Mouse (Mus musculus) hematopoietic stem cell, adult 5-6 weeks (primary cell): ENCODE results near the gene Rnf146. TPM values are rescaled to one million over a fixed set of nuclear protein-coding genes. Genes with fewer than 3 reads are reported as not detected.

Experiments used
- ATAC-seq, 2 experiments: fragments of 125-278 bp in 1 of 2; replicated peaks in 1 of 2; 2 replicates each; pipeline ENCODE4 v1.8.0; 2016 to 2017; ENCODE audit warnings: inconsistent platforms in 2 of 2, mild to moderate bottlenecking in 2 of 2, moderate number of reproducible peaks in 2 of 2, low read depth in 1 of 2, moderate TSS enrichment in 1 of 2; ENCODE audit not compliant: low FRiP score in 2 of 2, poor library complexity in 2 of 2, severe bottlenecking in 2 of 2, insufficient read depth in 1 of 2, low TSS enrichment in 1 of 2
- total RNA-seq: library from RNA; stranded (forward); fragments of 172-1452, 232-1000 nt; gene quantifications from 2 replicates; pipeline ENCODE4 v1.2.3, GENCODE M21; 2017

Gene Rnf146
- 81.9 and 82.3 TPM in 2 replicates for total RNA-seq

DNA sequence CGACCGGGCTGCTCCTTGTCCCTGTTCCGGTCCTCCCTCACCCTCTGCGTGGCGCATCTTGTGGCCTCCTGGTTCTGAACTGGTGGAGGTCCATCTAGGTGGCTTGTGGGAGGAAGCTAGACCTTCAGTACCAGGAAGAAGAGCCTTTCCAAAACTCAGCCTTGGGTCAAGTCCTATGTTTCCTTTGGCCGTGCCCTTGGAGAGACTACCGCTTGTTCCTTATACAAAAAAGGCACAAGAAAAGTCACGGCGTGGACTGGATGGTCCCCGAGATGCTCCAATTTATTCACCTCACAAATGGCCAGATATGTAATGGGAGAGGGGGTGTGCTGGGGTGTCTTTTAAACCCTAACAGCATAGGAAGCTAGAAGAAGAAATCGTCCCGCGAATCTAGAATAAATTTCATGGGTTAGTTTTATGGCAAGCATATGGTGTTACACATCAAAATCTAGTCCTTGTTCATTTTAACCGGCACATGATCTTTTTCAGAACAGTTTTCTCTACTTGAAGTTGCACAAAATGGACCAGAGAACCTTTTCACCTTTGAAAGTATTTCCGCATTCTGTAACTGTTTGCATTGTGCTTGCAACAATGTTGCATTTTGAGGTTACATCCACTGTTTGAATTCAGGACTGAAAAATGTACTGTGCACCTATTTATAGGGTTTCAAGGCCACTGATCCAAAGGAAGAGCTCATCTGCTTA lies at the start of gene Rnf146:
Gene Rnf146 (minus strand): TSS at position 246 of the 704 bp plus-strand sequence.
- ATAC-seq, result peak in 1 of 2 experiments; percentile 38; a peak in 3 of 4 replicates

DNA sequence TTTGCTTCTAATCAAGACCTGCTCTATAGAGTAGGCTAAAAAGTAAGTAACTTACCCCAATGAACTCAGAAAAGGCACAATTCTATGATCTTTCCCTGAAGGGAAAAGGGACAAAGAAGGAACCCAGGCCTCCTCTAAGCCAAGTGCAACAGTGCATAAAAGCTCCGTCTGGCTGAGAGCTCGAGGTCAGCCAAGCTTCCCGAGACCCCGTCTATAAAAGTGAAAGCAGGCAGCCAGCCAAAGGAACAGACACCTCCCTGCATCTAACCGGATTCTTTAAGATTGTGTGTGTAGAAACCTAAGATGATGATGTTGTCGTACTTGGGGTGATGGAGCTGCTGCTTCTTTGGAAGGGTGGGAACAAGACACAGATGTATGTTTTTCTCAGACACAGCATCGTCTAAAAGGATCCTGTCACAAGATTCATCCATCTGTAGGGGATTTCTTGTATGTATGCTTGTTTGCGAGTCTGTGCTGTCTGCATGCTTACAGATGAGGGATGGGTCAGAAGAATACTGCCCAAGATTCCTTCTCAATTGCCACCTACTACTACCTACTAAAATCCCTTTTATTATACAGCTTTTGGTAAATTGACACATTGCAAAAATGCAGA lies 40.5 kb upstream of the Rnf146 start:
- no peak for ATAC-seq

DNA sequence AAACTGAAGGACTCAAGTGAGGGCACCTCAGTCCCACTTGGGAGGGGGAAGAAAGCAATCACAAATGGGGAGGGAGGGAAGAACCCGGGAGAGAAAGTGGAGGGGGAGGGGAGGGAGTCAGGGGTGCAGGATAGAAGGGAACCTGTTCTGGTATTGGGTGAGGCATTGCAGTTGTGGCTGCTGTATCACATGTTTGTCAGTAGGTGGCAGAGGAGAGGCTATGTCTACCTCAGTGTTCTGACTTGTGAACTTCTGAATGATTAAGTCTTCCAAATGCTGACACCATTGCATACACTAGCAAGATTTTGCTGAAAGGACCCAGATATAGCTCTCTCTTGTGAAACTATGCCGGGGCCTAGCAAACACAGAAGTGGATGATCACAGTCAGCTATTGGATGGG lies 32.6 kb upstream of the Rnf146 start:
- peak; percentile 83 to 87 for ATAC-seq

DNA sequence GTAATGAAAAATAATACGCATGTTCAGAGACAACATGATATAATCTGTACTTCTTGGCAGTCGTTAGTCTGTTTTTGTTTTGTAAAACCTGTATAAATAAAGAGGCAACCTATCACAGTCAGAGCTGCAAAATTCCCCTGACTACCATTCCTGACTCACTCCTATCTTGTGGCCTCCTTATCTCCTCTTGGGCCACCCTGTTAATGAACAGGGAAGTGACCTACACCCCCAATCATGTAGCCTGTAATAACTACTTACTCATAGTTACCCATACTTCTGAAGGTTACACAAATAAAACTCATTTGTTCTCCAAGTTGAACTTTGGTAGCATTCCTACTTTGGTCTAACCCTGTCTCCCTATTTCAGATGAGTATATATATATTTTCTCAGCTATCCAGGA lies 19.3 kb upstream of the Rnf146 start:
- no peak for ATAC-seq

DNA sequence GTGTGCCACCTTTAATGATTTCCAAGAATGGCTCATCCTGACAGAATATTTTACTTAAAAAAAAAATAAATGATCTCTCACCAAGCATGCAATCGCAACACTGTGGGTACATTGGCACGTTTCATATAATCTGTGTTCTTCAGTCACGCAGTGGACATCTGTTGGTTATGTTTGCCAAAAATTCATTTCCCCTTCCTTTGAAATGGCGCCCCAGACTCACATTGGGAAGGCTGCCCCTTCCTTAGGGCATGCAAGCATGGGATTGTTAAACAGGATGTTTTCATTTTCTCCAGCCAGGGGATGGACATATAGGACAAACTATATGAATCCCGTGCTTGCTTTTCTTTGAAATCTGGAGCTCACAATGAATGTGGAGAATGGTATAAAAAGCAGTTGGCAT lies 11.8 kb upstream of the Rnf146 start:
- ATAC-seq, result no peak

DNA sequence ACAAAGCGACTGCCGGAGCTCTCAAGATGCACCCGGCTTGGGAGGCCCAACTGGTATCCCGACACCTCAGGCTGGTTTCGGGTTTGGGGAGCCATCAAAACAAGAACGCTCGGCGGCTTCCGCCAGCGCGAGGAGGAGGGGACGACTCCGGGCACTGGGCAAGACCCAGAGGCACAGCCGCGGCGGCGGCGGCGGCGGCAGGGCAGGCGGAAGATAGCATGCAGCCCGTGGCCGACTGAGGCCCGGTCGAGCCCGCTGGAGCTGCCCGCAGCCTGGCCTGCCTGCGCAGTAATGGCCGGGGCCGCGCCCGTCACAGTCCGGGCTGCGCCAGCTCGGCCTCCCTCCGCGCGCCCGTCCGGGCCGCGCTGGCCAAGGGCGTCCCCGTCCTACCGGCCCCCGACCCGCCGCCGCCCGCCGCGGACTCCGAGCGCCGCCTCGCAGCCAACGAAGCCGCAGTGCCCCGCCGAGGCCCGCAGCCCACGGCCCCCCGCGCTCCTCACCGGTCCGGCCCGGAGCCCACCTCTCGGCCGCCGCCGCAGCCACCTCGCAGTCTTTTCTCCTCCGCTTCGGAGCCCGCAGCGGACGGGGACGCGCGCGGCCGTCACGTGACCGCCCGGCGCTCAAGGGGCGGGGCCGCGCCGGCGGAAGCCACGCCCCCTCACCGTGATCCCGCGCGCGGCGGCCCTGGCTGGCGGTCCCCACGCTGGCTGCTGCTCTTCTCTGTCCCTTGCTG lies 612 bp downstream of the Rnf146 start:
- peak; percentile 67 to 80 for ATAC-seq

DNA sequence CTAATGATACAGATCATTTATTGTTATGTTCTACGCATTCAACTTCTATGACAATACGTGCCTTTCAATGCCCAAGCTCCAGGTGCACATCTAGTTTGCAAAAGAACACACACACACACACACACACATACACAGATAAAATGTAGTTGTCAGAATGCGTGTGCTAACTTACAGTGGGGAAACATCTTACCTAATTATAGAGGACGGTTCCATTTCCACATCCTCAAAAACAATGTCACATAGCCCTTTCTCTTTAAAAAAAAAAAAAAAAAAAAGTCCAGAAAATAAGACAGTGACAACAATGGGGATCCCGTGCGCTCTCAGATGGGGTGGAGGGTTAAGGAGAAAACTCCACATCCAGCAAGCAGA lies 1.2 kb downstream of the Rnf146 start:
- peak; percentile 40 to 42; a peak in 3 of 4 replicates for ATAC-seq

DNA sequence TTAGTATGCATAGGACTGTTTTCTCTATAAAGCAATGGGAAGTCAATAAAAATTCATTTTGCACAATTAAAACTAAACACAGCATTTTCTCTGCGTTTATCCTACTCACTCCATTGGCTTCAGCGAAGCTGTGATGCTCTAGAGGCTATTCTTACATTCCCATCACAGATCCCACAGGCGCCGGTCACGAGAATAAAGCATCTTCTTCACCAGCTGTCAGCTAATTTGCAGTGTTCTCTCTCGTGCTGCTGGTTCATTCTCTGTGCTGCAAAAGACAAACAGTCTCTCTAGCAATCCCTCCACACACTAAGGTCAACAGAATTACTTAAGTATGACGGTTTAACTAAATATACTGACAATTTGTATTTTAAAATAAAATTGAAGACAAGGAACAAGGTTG lies 8.1 kb downstream of the Rnf146 start:
- no peak for ATAC-seq

DNA sequence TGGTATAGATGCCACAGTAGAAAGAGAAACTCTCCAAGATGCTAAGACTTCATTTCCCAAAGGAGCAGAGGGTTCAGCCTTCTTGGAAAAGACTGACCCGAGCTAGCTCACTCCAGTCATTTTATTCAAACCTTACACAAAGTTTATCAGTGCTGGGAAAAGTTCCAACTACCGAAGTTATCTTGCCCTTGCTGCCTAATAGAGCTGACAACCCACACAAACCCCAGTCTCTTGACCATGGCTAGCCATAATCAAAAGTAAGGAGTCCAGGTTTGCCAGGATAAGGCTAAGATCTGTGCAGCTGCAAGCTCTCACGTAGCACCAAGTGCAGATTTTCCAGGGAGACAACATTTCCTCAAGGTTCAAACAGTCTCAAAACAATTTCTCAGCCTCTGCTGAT lies 9.7 kb downstream of the Rnf146 start:
- no peak for ATAC-seq

DNA sequence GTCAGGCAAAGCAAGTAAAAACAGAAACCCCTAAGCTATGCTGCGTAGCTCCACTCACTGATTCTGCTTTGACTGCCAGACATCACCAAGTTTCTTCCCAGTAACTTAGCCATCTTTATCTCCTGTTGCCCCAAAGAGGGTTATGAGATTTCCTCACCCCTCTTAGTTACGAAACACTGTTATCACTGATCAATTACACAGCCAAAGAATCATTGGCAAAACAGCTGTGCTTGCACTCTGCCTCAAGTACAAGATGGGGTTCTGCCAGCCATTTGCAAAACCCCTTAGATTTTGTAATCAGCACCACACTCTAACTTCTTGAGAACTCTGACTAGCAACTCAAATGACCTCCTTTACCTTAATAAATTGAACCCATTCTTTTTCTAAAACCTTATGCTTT lies 10.8 kb downstream of the Rnf146 start:
- ATAC-seq, result no peak

DNA sequence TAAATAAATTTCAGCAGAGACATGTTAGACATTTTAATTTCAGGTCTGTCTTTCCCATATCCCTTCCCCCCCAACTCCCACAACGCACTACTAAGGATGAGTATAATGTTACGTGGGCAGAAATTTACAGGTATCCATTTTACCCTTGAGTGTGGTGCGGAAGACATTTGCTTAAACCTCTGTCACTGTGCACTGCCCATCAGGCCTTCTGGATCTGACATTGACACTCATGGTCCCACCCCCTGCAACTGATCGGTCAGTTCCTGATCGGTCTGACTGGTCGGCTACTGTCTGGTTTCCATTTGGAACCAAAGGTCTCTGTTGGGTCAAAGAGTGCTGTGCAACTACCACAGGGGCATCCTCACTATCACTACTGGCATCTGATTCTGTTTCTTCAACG lies 15.6 kb downstream of the Rnf146 start:
- ATAC-seq, result no peak

DNA sequence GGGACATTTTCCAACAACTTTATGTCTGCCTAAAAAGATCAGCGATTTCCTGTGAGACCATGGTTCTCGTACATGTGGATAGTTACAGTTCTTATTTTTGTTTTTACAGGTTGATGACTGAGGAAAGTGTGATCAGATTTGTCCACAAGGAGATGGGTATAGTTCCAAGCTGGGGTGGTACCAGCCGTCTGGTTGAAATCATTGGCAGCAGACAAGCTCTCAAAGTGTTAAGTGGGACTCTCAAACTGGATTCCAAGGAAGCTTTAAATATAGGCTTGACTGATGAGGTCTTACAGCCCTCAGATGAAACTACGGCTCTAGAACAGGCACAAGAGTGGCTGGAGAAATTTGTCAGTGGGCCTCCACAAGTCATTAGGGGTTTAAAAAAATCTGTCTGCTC lies 18.0 kb downstream of the Rnf146 start:
- ATAC-seq, result no peak

DNA sequence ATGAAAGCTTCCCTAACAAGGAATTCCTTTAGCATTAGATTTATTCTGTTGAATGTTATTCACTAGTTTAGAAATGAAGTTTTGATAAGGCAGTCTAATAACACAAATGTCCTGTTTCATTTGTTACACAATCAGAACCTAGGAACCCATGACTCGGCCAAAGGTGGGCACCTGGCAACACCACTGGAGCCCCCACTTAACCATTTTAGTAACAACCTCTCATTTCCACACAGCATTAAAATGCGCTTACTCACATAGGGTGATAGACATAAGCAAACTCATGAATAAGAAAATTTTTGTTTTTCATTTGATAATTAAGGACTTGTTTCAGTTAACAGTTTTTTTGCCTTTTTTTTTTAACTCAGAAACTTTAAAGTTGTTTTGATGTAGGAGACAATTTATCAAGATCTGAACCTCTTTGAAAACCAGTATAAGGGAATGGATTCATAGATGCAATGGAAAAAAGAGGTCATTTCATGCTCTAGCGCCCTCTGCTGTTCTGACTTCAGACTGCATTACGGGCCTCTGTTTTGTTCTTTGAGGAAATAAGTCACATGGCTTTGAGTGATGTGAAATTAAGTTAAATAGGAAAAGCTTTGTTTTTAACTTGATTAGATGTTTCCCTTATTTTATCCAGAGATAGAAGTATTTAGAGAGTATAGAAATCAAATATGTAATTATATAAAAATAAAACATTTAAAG lies 23.7 kb downstream of the Rnf146 start:
- ATAC-seq, result peak; percentile 75 to 85; a peak in 3 of 4 replicates

DNA sequence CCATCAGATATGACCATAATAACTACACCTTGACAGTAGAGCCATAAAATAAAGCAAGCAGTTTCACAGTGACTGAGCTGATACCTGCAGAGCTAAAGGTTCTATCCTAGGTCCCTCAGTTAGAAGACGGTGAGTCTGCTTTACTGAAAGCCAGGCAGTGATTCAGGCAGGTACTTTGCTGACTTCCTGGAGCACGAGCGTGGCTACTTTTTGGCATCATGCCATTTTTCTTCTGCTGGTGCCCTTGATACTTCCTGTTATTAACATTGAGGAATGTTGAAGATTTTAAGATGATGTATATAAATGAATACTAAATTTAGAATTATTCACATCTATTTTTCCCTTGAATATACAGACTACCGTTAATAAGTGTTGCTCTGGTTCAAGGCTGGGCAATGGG lies 28.4 kb downstream of the Rnf146 start:
- no peak for ATAC-seq

DNA sequence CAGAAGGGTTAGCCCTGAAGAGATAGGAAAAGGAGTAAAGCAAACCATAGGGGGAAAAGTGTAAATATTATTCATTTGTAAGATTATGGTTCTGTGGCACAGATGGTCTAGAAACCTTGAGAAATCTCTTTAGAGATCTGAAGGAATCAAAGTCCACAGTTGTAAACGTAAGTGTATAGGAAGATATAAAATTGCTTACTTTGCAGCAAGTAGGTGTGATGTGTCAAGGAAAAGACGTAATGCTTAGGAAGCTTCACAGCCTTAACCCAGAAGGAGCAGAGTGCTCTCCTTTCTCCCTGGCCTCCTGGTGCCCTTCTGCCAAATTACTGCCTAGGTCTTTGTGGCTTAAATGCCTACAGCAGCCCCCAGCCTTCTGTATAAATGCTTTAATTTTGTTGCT lies 37.4 kb downstream of the Rnf146 start:
- no peak for ATAC-seq

DNA sequence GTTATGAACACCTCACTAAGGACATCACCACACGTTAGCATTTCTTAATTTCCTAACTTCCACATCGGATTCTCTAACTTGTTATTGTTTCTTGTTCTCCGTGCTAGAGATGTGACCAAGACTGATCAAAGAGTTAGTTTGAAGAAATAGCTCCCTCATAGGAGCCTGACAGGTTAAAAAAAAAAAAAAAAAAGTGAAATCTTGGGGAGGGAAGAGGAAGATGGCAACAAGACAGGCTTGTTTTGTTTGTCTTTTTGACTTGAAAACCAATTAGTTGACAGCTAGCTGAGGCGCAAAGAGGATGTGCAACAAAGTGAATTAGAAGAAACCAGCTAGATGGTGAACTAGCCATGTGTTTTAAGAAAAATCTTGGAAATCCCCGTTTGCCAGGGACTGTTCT lies 48.3 kb downstream of the Rnf146 start:
- no peak for ATAC-seq

DNA sequence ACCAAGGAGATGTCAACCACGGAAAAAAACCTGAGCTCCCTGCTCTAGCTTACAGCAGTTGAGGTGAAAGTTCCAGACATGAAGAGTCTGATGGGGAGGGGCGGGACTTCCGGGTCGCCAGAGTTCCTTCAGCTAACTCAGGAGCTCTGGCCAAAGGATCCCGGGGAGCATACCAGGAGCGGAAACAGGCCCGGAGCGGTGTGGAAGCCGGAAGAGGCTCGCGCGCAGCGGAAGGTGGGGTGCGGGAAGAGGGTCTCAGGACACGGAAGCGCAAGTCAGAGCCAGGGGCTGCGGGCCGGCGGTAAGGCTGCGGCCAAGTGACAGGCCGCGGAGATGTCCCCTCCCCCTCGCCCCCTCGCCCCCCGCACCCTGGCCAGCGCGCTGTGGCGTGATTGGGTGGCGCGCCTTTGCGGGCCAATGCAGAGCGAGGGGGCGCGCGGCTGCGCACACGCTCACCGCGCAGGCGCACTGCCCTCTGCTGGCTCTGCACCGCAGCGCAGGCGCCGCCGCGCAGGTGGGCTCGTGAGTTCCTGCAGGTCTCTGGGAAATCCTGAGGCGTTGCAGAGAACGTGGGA lies 49.1 kb downstream of the Rnf146 start, which contains the start of gene Echdc1:
Gene Echdc1 (plus strand): TSS at position 103 of the 575 bp plus-strand sequence.
- peak; percentile 92 to 95 for ATAC-seq
